Comparison of ENCODE assay signal across 18 mouse cellular contexts in the genomic region with DNA sequence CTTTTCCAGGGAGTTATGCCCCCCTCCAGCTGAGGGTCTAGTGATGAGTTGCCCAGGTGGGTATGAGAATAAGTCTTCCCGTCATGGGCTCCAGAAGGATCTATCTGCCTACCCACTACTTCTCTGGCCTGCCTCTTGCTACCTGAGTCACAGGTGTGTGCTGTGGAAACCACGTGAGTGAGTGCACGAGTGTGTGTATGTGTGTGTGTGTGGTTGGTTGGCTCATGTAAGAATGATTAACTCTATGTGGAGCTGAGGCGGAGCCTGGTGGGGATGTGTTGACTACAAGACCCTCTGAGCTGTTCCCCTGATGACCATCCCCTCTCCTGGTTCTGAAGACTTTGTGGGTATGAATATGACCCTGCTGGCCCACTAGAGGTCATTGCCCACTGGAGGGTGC. TPM values are rescaled to one million over a fixed set of nuclear protein-coding genes. Genes with fewer than 3 reads are reported as not detected.
DNase-seq lines count a peak whose midpoint lies in the region; ATAC-seq and TF ChIP-seq lines count a peak whose summit lies in the region.
"Had no signal": no experiment of that assay in that cellular context is flagged by ENCODE, and none has a peak within 500 bp of the region (broad histone marks: within the 10 kb centered on the region; RNA-seq: fewer than 3 reads in every experiment).

No protein-coding gene starts in this region.

- H3K9me3 ChIP-seq in kidney, embryonic 16.5 days (ENCODE audit: low read length) = no peaks in the 10 kb centered on the region
- no peaks in the 10 kb centered on the region for H3K9me3 ChIP-seq in intestine, postnatal 0 days (ENCODE audit: control insufficient read depth)
- H3K9me3 ChIP-seq: embryonic facial prominence, embryonic 13.5 days; forebrain, embryonic 12.5 days; heart, embryonic 12.5 days; hindbrain, embryonic 10.5 days had no signal

- no peak for TF ChIP-seq CTCF in kidney, adult 2 months (conservative IDR thresholded peaks at IDR 0.05; ENCODE audit: insufficient read depth, insufficient read length, low read depth, low read length)
- TF ChIP-seq CTCF in liver, adult 2 months (IDR thresholded peaks at IDR 0.05; ENCODE audit: low read depth, low read length) = no peak
- no peak for TF ChIP-seq CTCF in intestine, postnatal 0 days (IDR thresholded peaks at IDR 0.05; ENCODE audit: low read depth)

- peaks cover 87% of the 10 kb centered on the region for H3K4me1 ChIP-seq in kidney, adult 2 months (ENCODE audit: control insufficient read depth, insufficient read depth, low read length)
- H3K4me1 ChIP-seq in kidney, embryonic 16.5 days (ENCODE audit: insufficient read depth, low read length) = peaks cover 58% of the 10 kb centered on the region
- peaks cover 90% of the 10 kb centered on the region for H3K4me1 ChIP-seq in liver, adult 2 months (ENCODE audit: control insufficient read depth, insufficient read depth, low read length)
- H3K4me1 ChIP-seq in intestine, postnatal 0 days (replicated peaks; ENCODE audit: control insufficient read depth, insufficient read depth, low read length) = peaks cover 66% of the 10 kb centered on the region

- no peaks in the 10 kb centered on the region for H3K36me3 ChIP-seq in kidney, adult 2 months (ENCODE audit: control insufficient read depth, insufficient read depth, low read length)
- no peaks in the 10 kb centered on the region for H3K36me3 ChIP-seq in kidney, embryonic 16.5 days (ENCODE audit: insufficient read depth, low read length)
- no peaks in the 10 kb centered on the region for H3K36me3 ChIP-seq in liver, adult 2 months (ENCODE audit: control insufficient read depth, insufficient read depth, low read length)
- H3K36me3 ChIP-seq in intestine, postnatal 0 days (ENCODE audit: control insufficient read depth, insufficient read depth) = no peaks in the 10 kb centered on the region
- H3K36me3 ChIP-seq: embryonic facial prominence, embryonic 13.5 days; forebrain, embryonic 12.5 days; heart, embryonic 12.5 days; hindbrain, embryonic 10.5 days had no signal

- H3K9ac ChIP-seq in kidney, embryonic 16.5 days (replicated peaks; ENCODE audit: low read length) = no peak overlapping the region
- peak overlapping the region; percentile 7; the same call in 1 of the 2 replicates for H3K9ac ChIP-seq in liver, adult 2 months (ENCODE audit: low read depth, low read length)
- no peak overlapping the region for H3K9ac ChIP-seq in intestine, postnatal 0 days (ENCODE audit: low read depth, low read length)
- H3K9ac ChIP-seq: embryonic facial prominence, embryonic 13.5 days; forebrain, embryonic 12.5 days had no signal

- H3K4me2 ChIP-seq in kidney, embryonic 16.5 days (replicated peaks; ENCODE audit: low read depth, low read length) = no peak overlapping the region
- peak overlapping the region; percentile 32; the same call in 1 of the 2 replicates for H3K4me2 ChIP-seq in intestine, postnatal 0 days (replicated peaks; ENCODE audit: low read depth)
- H3K4me2 ChIP-seq: embryonic facial prominence, embryonic 13.5 days; forebrain, embryonic 12.5 days; heart, embryonic 12.5 days had no signal

- no peak for TF ChIP-seq POLR2A in kidney, adult 2 months (IDR thresholded peaks at IDR 0.05; ENCODE audit: low read depth, low read length)
- TF ChIP-seq POLR2A in liver, adult 2 months (IDR thresholded peaks at IDR 0.05; ENCODE audit: extremely low read depth, insufficient read depth, low read length) = no peak

- no peak overlapping the region for H3K4me3 ChIP-seq in kidney, adult 2 months (ENCODE audit: insufficient read depth, low read depth, low read length)
- no peak overlapping the region for H3K4me3 ChIP-seq in kidney, embryonic 16.5 days (ENCODE audit: low read length)
- H3K4me3 ChIP-seq in liver, adult 2 months (ENCODE audit: insufficient read depth, low read depth, low read length) = no peak overlapping the region
- no peak overlapping the region for H3K4me3 ChIP-seq in intestine, postnatal 0 days (ENCODE audit: low read depth, low read length)
- H3K4me3 ChIP-seq: embryonic facial prominence, embryonic 13.5 days; forebrain, embryonic 12.5 days; heart, embryonic 12.5 days; hindbrain, embryonic 10.5 days had no signal

- WGBS in kidney, adult 2 months = 57% methylated on average over 4 of the region's 4 CpGs
- WGBS in kidney, embryonic 16.5 days = 82% methylated on average over 4 of the region's 4 CpGs
- WGBS in liver, adult 2 months = 29% methylated on average over 4 of the region's 4 CpGs
- WGBS in intestine, postnatal 0 days = 54% methylated on average over 4 of the region's 4 CpGs

- peak; percentile 54 for DNase-seq in kidney, adult 2 months
- peak; percentile 66 for DNase-seq in liver, adult 2 months (ENCODE audit: extremely low read depth, low read depth, low spot score)
- no peak for DNase-seq in liver
- no peak for DNase-seq in thymus, postnatal 4 days
- DNase-seq: adrenal gland, adult 2 months; adrenal gland, postnatal 25 days; cerebellum, adult 18-20 months; cerebellum, adult 9-11 months; cerebellum, postnatal 36 days; gastrocnemius, postnatal 14 days had no signal

- H3K27ac ChIP-seq in kidney, adult 2 months (ENCODE audit: insufficient read depth, low read depth, low read length) = peak overlapping the region; percentile 6; the same call in 1 of the 2 replicates
- no peak overlapping the region for H3K27ac ChIP-seq in kidney, embryonic 16.5 days (ENCODE audit: low read length)
- peak overlapping the region; percentile 40 for H3K27ac ChIP-seq in liver, adult 2 months (replicated peaks; ENCODE audit: insufficient read depth, low read depth, low read length)
- H3K27ac ChIP-seq in intestine, postnatal 0 days (ENCODE audit: low read depth, low read length) = peak overlapping the region; percentile 83
- H3K27ac ChIP-seq: embryonic facial prominence, embryonic 13.5 days; forebrain, embryonic 12.5 days had no signal

- no peaks in the 10 kb centered on the region for H3K27me3 ChIP-seq in kidney, adult 2 months (replicated peaks; ENCODE audit: control insufficient read depth, insufficient read depth, low read length)
- H3K27me3 ChIP-seq in kidney, embryonic 16.5 days (ENCODE audit: insufficient read depth, low read length) = no peaks in the 10 kb centered on the region
- no peaks in the 10 kb centered on the region for H3K27me3 ChIP-seq in liver, adult 2 months (ENCODE audit: control insufficient read depth, insufficient read depth, low read length)
- no peaks in the 10 kb centered on the region for H3K27me3 ChIP-seq in intestine, postnatal 0 days (replicated peaks; ENCODE audit: control insufficient read depth, insufficient read depth, low read length)
- H3K27me3 ChIP-seq: embryonic facial prominence, embryonic 13.5 days; heart, embryonic 12.5 days; Patski had no signal

- ATAC-seq in kidney, embryonic 16.5 days (ENCODE audit: low FRiP score, low TSS enrichment) = no peak
- ATAC-seq in intestine, postnatal 0 days = peak; percentile 84
- ATAC-seq: forebrain, embryonic 16.5 days; Patski had no signal

- H3K79me2 ChIP-seq in liver, adult 2 months (ENCODE audit: control insufficient read depth, insufficient read depth, low read length) = peaks cover 93% of the 10 kb centered on the region

RNA-seq across cellular contexts. Expression of a gene that starts 9.7 kb away (rescaled TPM):
- 94.8 and 107 TPM in 2 replicates for polyA plus RNA-seq in kidney, adult 2 months (2012; rRNA removed)
- polyA plus RNA-seq in kidney, embryonic 16.5 days (2015; fragmentation: Nextera tagmentation; extraction: Ambion mirVana) = 11.0 and 11.6 TPM in 2 replicates
- 108 and 124 TPM in 2 replicates for total RNA-seq in liver, adult 2 months (2014; rRNA removed)
- polyA plus RNA-seq in liver, adult 2 months (2012; rRNA removed) = 303 and 313 TPM in 2 replicates
- polyA plus RNA-seq in intestine, postnatal 0 days (2015; fragmentation: Nextera tagmentation; extraction: Ambion mirVana) = 9.0 and 10.2 TPM in 2 replicates

Comparison
In these comparisons a context has a peak if more than half of its experiments do, and no peak if none do; other contexts are left out.
1. DNase-seq: peak in kidney, adult 2 months (single experiment) and liver, adult 2 months (single experiment); none in liver (single experiment) and thymus, postnatal 4 days (single experiment).